Mouse (Mus musculus) layer of hippocampus, postnatal 36 days (tissue): Measurements from ENCODE around the gene Zfp568. TPM values are rescaled to one million over a fixed set of nuclear protein-coding genes. Genes with fewer than 3 reads are reported as not detected.
A peak's percentile ranks its signal among the peaks of the same experiment; 100 is the strongest.

Source experiments
- DNase-seq, 2 experiments: peaks; one replicate each; pipeline ENCODE4 v3.0.0; 2022
- total RNA-seq, 2 experiments: library from RNA; stranded (reverse); gene quantifications; 2 replicates each; pipeline ENCODE4 v1.2.3; 2021

Zfp568 gene
- total RNA-seq, 2 experiments from 2014 or later: 4.3 to 5.6 TPM

- no peak for DNase-seq
These were observed 76.6 kb downstream of the Zfp568 start for GRCm38 (mm10) chr7:30060341-30060740.

- no peak for DNase-seq
These were observed 78.7 kb downstream of the Zfp568 start for GRCm38 (mm10) chr7:30062478-30062877.

- no peak for DNase-seq
These were observed 80.9 kb downstream of the Zfp568 start for GRCm38 (mm10) chr7:30064622-30065021.

- DNase-seq: peak; percentile 80 to 81
These were observed 88.6 kb downstream of the Zfp568 start, which contains the start of gene Zfp82 for GRCm38 (mm10) chr7:30072146-30073028. TSS of gene Zfp82 (minus strand) at chr7:30072900.

Other genes with a start within 250 kb of the Zfp568 start
- gene Zfp84, start 215.4 kb upstream of the Zfp568 start, total RNA-seq: 10 to 100 TPM; 20.9 TPM
- gene Zfp30, start 200.0 kb upstream of the Zfp568 start, total RNA-seq: 10 to 100 TPM in 1 of 2 experiments, 1 to 10 TPM in 1; 9.9 to 10.4 TPM
- gene Zfp790, start 167.8 kb upstream of the Zfp568 start, total RNA-seq: 10 to 100 TPM; 21.5 to 24.0 TPM
- gene Zfp940, start 130.3 kb upstream of the Zfp568 start, total RNA-seq: 10 to 100 TPM; 18.3 to 25.5 TPM
- 10 to 100 TPM; 17.4 to 18.3 TPM for gene Zfp420, start 124.0 kb upstream of the Zfp568 start, total RNA-seq
- gene Zfp27, start 77.4 kb upstream of the Zfp568 start, total RNA-seq: 10 to 100 TPM; 19.2 to 20.8 TPM
- 1 to 10 TPM; 9.1 to 9.8 TPM for gene Zfp383, start 75.7 kb upstream of the Zfp568 start, total RNA-seq
- 10 to 100 TPM; 16.3 to 19.6 TPM for gene Zfp74, start 29.9 kb upstream of the Zfp568 start, total RNA-seq
- 10 to 100 TPM in 1 of 2 experiments, 1 to 10 TPM in 1; 9.0 to 12.0 TPM for gene Zfp14, start 67.4 kb downstream of the Zfp568 start, total RNA-seq
- gene Zfp82, start 88.9 kb downstream of the Zfp568 start, total RNA-seq: 1 to 10 TPM; 3.7 to 4.2 TPM
- under 1 TPM in 1 of 2 experiments, not detected in 1; 0.97 TPM for gene Gm26920, start 106.5 kb downstream of the Zfp568 start, total RNA-seq
- gene Zfp566, start 106.6 kb downstream of the Zfp568 start, total RNA-seq: 1 to 10 TPM; 6.4 to 8.0 TPM
- 10 to 100 TPM; 76.8 to 83.7 TPM for gene Zfp260, start 110.8 kb downstream of the Zfp568 start, total RNA-seq
- 10 to 100 TPM; 31.8 to 35.0 TPM for gene Zfp382, start 138.0 kb downstream of the Zfp568 start, total RNA-seq
- gene Zfp146, start 185.8 kb downstream of the Zfp568 start, total RNA-seq: 10 to 100 TPM; 53.8 to 54.8 TPM
- gene Cox7a1, start 200.2 kb downstream of the Zfp568 start, total RNA-seq: 1 to 10 TPM; 3.7 to 5.0 TPM
- gene Capns1, start 214.9 kb downstream of the Zfp568 start, total RNA-seq: 100 to 1,000 TPM; 207 to 234 TPM
- 10 to 100 TPM; 53.1 to 65.2 TPM for gene Polr2i, start 248.0 kb downstream of the Zfp568 start, total RNA-seq
- gene Tbcb, start 248.3 kb downstream of the Zfp568 start, total RNA-seq: 100 to 1,000 TPM; 118 to 127 TPM